Mouse (Mus musculus) small intestine, adult 2 months (tissue): ENCODE results near the gene Atg4c. TPM values are rescaled to one million over a fixed set of nuclear protein-coding genes. Genes with fewer than 3 reads are reported as not detected.

Source experiments
- H3K27ac ChIP-seq: fragments of 200-500 bp; 2 replicates; pipeline ENCODE4 v1.5.1; 2012; ENCODE audit warnings: low read depth, low read length, control low read depth, inconsistent platforms; ENCODE audit not compliant: insufficient read depth
- H3K27me3 ChIP-seq: fragments of 200-500 bp; 2 replicates; pipeline ENCODE4 v1.6.1; 2012; ENCODE audit warnings: mild to moderate bottlenecking, moderate library complexity, low read length, inconsistent platforms; ENCODE audit not compliant: control insufficient read depth, insufficient read depth
- H3K36me3 ChIP-seq: fragments of 200-500 bp; 2 replicates; pipeline ENCODE4 v1.6.1; 2012; ENCODE audit warnings: mild to moderate bottlenecking, low read length, control low read depth, inconsistent platforms; ENCODE audit not compliant: control insufficient read depth, insufficient read depth
- H3K4me1 ChIP-seq: fragments of 200-500 bp; 2 replicates; pipeline ENCODE4 v1.6.1; 2012; ENCODE audit warnings: low read length, inconsistent platforms, mixed read lengths; ENCODE audit not compliant: control insufficient read depth, insufficient read depth, insufficient read length
- H3K4me3 ChIP-seq: fragments of 200-500 bp; 2 replicates; pipeline ENCODE4 v1.5.1; 2012; ENCODE audit warnings: low read depth, mild to moderate bottlenecking, control low read depth, inconsistent platforms, low read length, moderate library complexity
- CTCF ChIP-seq: fragments of 200-500 bp; IDR thresholded peaks from 2 replicates; pipeline ENCODE4 v1.5.1; 2012; ENCODE audit warnings: low read depth, mild to moderate bottlenecking, control low read depth, inconsistent platforms, low read length, moderate library complexity, mixed read lengths; ENCODE audit not compliant: insufficient replicate concordance, insufficient read length; ENCODE audit errors: extremely low read depth
- POLR2A ChIP-seq: fragments of 200-500 bp; IDR thresholded peaks from 2 replicates; pipeline ENCODE4 v1.6.1; 2012; ENCODE audit warnings: low read depth, mild to moderate bottlenecking, control low read depth, inconsistent platforms, low read length, moderate library complexity
- WGBS: fragments of 180-500 bp; shearing (Covaris S2); methylation state at CpG from one replicate; pipeline ENCODE4 v1.1.7; 2018; 5-methylcytosine and 5-hydroxymethylcytosine counted together
- polyA plus RNA-seq: library from polyadenylated mRNA; depleted of rRNA; stranded (reverse); fragments of >200 nt; gene quantifications from 2 replicates; pipeline ENCODE4 v1.2.3, GENCODE M21; 2012; rRNA removed

The Atg4c gene
- polyA plus RNA-seq, 1 experiment, result 3.3 TPM

DNA sequence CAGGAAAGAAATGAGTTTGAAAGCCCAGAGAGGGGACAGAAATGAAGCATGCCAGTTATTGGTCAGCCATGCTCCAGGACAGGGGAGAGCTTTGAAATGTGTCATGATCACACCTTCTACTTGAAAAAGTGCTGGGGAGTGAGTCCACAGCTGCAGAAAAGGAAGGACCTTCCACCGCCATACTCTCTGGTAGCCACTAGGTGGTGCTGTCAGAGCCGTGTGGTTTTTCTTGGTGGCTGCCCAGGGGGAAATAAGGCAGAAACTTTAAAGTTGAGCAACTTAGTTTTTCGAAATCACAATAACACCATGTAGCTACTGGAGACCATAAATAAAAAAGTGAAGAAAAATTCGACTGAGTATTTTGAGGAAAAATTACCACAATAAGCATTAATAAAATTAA, 104.9 kb downstream of the Atg4c start:
- Histone ChIP-seq H3K27me3 (no peaks in the 10 kb centered on the region), H3K4me3 (no peak overlapping the region), H3K27ac (no peak overlapping the region), H3K36me3 (no peaks in the 10 kb centered on the region), H3K4me1 (no peaks in the 10 kb centered on the region)
- peak; percentile 91; the same call in 1 of the 2 replicates for TF ChIP-seq CTCF
- TF ChIP-seq POLR2A, result no peak
- 3% methylated on average over 4 of the region's 4 CpGs for WGBS

DNA sequence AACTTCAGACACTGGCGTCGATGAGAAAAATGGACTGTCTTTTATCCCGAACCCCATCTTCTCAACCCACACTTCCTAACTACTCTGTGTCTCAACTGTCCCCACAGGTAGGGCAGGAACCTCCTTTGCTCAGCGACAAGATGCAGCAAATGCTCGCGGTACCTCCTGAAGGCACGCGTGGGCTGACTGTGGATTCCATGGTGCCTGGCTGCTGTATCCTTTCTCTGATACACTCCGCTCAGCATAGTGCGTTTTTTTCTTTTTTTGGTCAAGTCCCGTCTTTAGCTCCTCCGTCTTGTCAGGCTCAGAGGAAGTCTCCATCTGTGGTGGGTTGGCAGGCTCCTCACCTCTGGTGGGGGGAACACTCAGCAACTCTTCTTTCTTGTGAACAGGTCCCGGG, 111.1 kb downstream of the Atg4c start:
- no peaks in the 10 kb centered on the region for H3K27me3 ChIP-seq
- H3K4me3 ChIP-seq, result no peak overlapping the region
- H3K27ac ChIP-seq, result no peak overlapping the region
- WGBS, result 91% methylated on average over 13 of the region's 13 CpGs
- H3K36me3 ChIP-seq, result no peaks in the 10 kb centered on the region
- no peaks in the 10 kb centered on the region for H3K4me1 ChIP-seq
- no peak for TF ChIP-seq CTCF
- no peak for TF ChIP-seq POLR2A

Other genes starting within 250 kb of the Atg4c start
- gene Angptl3, start 163.0 kb upstream of the Atg4c start, polyA plus RNA-seq, result not detected in 2 replicates
- 6.9 and 14.9 TPM in 2 replicates for gene Dock7, start 73.0 kb upstream of the Atg4c start, polyA plus RNA-seq
- 0.33 and 0.93 TPM in 2 replicates for gene Gm12689, start 102.0 kb downstream of the Atg4c start, polyA plus RNA-seq